Mouse (Mus musculus): ENCODE measurements around the gene Clec10a.

- no peak for TF ChIP-seq POLR2A (IDR thresholded peaks at IDR 0.05; ENCODE audit: borderline replicate concordance, low read depth, low read length)
- no peak for TF ChIP-seq CTCF (IDR thresholded peaks at IDR 0.05; ENCODE audit: low read depth, low read length)
These were observed 50.8 kb downstream of the Clec10a start for GRCm38 (mm10) chr11:70206801-70207200.

All from bone marrow macrophage, adult 2 months (primary cell).